Mouse (Mus musculus) fibroblast of lung, adult 2 months (primary cell): ENCODE measurements around the gene Fam76a.

Source experiments
- DNase-seq: peaks from one replicate; pipeline ENCODE4 v3.0.0-alpha.2; 2011; ENCODE audit warnings: low read depth

The Fam76a gene

GRCm38 (mm10) chr4:132884064-132884843 is 38.1 kb downstream of the Fam76a start, which contains the start of gene Stx12:
Stx12 (minus strand) TSS chr4:132884509.
- DNase-seq: peak; percentile 74

- no peak for DNase-seq
These were observed 38.7 kb downstream of the Fam76a start for GRCm38 (mm10) chr4:132883561-132884063.

- no peak for DNase-seq
These were observed 47.8 kb downstream of the Fam76a start for GRCm38 (mm10) chr4:132874363-132875097.

- no peak for DNase-seq
These were observed 48.6 kb downstream of the Fam76a start for GRCm38 (mm10) chr4:132873481-132874362.

- no peak for DNase-seq
These were observed 51.2 kb downstream of the Fam76a start for GRCm38 (mm10) chr4:132871116-132871515.

GRCm38 (mm10) chr4:132864856-132865255 is 57.5 kb downstream of the Fam76a start:
- no peak for DNase-seq

GRCm38 (mm10) chr4:132863012-132863411 is 59.3 kb downstream of the Fam76a start:
- DNase-seq: no peak

- DNase-seq: no peak
These were observed 61.5 kb downstream of the Fam76a start for GRCm38 (mm10) chr4:132860880-132861279.
